19 mouse cellular contexts compared by ENCODE assay signal in genomic region chr2:122562251-122562650, GRCm38 (mm10).
"Had no signal": no experiment of that assay in that cellular context is flagged by ENCODE, and none has a peak within 500 bp of the region (broad histone marks: within the 10 kb centered on the region; RNA-seq: fewer than 3 reads in every experiment).

No protein-coding gene starts in this region.

- H3K9ac ChIP-seq: liver, embryonic 14.5 days; lung, embryonic 14.5 days; midbrain, embryonic 12.5 days; neural tube, embryonic 13.5 days; neural tube, embryonic 15.5 days; stomach, embryonic 15.5 days had no signal

- H3K4me1 ChIP-seq: midbrain, embryonic 10.5 days; midbrain, embryonic 12.5 days; neural tube, embryonic 13.5 days; neural tube, embryonic 15.5 days; stomach, embryonic 15.5 days had no signal

- H3K4me3 ChIP-seq: midbrain, embryonic 10.5 days; midbrain, embryonic 12.5 days; myocyte; neural tube, embryonic 13.5 days; neural tube, embryonic 15.5 days; stomach, embryonic 15.5 days had no signal

- H3K4me2 ChIP-seq: lung, embryonic 14.5 days; midbrain, embryonic 12.5 days; neural tube, embryonic 13.5 days; neural tube, embryonic 15.5 days; stomach, embryonic 15.5 days had no signal

- DNase-seq: lung, adult 18-20 months; lung, embryonic 14.5 days; lung, postnatal 10 days; lung, postnatal 4 days; midbrain, embryonic 14.5 days; retina, postnatal 1 day; right cerebral cortex, postnatal 14 days; thymus, adult 2 months; thymus, postnatal 25 days; thymus, postnatal 4 days had no signal

- H3K27me3 ChIP-seq: midbrain, embryonic 12.5 days; neural tube, embryonic 13.5 days; neural tube, embryonic 15.5 days; stomach, embryonic 15.5 days had no signal

- H3K9me3 ChIP-seq: midbrain, embryonic 10.5 days; midbrain, embryonic 12.5 days; neural tube, embryonic 13.5 days; neural tube, embryonic 15.5 days; stomach, embryonic 15.5 days had no signal

- H3K27ac ChIP-seq: liver, embryonic 14.5 days; midbrain, embryonic 10.5 days; midbrain, embryonic 12.5 days; neural tube, embryonic 13.5 days; neural tube, embryonic 15.5 days; stomach, embryonic 15.5 days; stomach, postnatal 0 days had no signal

- H3K36me3 ChIP-seq: midbrain, embryonic 10.5 days; midbrain, embryonic 12.5 days; neural tube, embryonic 13.5 days; neural tube, embryonic 15.5 days; stomach, embryonic 15.5 days had no signal

- ATAC-seq: midbrain, embryonic 16.5 days had no signal
